Mouse (Mus musculus): ENCODE results near the gene Pbx4.

The Pbx4 gene

DNA sequence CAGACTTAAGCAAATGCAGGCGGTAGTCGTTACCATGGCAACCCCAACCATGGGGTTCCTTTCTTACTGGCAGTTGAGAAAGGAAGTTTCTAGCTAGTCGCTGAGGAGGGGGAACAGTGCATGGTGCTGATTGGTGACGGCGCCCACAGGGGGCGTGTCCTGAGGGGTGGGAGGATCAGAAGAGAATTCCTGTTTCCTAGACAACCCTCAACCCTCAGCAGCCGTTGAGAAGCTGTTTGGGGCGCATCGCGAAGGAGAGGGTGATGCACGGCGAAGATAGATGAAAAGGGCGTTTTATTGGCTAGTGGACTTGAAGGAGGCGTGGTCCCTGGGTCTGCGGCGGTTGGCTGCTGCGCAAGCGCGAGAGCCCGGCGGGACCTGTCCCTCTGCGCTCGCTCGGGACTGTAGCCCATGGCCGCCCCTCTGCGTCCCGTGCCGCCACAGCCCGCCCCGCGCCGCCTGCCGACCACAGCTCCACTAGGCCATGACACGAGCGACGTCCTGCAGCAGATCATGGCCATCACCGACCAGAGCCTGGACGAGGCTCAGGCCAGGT is at the start of gene Pbx4:
TSS of gene Pbx4 (plus strand) at position 194 of the 556 bp plus-strand sequence.
- peak; percentile 71 to 86 for DNase-seq (ENCODE audit: low spot score in 2 of 2)

DNA sequence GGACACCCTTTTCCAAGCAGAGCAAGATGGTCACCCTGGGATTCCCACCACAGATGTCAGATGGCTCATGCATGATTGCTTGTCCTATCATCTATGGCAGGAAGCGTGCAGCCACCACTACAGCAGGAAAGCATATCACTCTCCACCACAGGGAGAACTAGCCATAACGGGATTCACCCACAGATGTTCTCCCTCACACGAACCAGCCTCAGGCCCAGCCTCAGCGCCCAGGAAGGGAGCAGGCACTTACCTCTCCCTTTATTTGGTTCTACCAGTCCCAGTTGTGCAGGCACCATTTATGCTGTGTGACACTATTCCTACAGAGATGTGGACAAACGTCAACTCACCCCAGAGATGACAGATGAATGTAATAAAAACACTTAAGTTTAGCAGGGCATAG is 43.2 kb upstream of the Pbx4 start:
- DNase-seq (ENCODE audit: low spot score in 2 of 2) = no peak

DNA sequence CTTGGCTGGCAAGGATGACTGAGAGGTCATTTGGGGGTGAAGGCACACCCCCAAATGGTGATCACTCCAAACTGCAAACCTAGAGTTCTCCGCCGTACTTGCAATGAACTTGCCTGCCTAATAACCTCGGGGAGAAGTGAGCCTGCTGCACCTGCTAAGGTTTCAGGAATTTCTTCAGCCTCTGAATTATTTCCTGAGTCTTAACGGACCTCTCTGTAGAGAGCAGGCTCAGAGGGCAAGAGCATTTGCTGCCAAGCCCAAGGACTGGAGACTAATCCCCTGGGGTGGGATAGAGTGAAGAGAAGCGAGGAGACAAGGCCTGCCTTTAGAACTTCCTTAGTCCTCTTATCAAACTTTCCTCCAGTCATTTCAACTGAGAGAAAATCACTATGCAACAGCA is 42.6 kb upstream of the Pbx4 start:
- DNase-seq (ENCODE audit: low spot score in 2 of 2) = no peak

DNA sequence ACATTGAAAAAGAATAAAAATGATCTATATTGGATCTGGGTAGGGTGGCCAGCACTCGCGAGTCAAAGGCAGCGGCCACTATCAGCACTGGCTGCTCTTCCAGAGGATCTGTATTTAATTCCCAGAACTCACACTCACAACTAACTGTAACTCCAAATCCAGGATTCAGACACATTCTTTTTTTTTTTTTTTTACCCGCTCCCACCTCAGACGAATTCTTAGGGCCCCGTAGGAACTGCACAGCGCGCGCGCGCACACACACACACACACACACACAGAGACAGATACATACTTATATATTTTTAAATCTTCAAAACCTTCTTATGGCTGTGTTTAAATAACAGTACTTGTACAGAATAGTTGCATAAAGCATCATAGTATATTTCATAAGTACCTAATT is 41.9 kb upstream of the Pbx4 start:
- no peak for DNase-seq (ENCODE audit: low spot score in 2 of 2)

DNA sequence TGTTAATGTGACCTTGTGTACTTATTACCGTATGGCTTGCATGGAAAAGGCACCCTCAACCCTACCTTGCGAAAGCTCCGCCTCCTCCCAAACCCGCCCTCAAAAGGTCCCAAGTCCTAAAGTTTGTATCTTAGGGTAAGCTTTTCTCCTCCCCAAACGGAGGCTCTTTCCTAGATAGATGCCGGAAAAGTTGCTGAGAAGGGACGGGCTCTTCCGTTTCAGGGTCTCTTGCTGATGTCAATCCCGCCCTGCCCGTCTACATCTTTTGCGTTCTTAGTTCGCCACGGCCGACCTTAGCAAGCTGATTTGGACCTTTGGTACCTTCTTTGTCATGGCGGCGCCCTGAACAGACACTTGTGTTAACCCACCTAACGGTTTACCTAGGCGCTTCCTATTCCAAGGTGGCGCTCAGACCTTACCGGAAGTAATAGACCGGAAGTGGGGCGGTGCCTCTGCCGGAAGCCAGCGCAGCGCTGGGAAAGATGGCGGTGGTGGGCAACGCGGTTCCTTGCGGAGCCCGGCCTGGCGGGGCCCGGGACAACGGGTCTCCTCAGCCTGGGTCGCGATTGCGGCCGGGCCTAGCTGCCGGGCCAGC is 41.4 kb upstream of the Pbx4 start, which contains the start of the genes Atp13a1 and Zfp866:
TSS of gene Atp13a1 (plus strand) at position 391 of the 595 bp plus-strand sequence.
TSS of gene Zfp866 (minus strand) at position 406 of the 595 bp plus-strand sequence.
- DNase-seq (ENCODE audit: low spot score in 2 of 2) = peak; percentile 80 to 81

DNA sequence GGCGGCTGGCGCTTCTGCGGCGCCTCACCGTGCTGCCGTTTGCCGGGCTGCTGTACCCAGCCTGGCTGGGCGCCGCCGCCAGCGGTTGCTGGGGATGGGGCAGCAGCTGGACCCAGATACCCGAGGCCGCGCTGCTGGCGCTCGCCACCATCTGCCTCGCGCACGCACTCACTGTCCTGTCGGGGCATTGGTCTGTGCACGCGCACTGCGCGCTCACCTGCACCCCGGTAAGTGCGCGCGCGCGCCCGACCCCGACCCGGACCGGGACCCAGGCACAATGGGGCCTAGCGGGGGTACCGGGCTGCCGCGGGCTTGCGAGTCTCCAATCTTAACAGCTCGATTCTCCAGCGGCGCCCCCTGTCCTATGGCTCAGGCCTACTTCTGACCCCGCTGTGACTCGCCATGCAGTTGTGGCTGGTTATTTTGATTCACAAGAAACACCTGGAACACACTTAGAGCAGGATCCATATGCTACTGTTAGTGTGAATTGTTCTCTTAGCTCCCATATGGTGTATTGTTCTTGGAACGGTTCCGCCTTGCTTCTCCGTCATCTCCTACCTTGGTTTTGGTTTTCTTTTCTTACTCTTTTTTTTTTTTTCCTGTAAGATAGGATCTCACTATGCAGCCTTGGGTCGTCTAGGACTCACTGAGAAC is 40.7 kb upstream of the Pbx4 start:
- no peak for DNase-seq (ENCODE audit: low spot score in 2 of 2)

DNA sequence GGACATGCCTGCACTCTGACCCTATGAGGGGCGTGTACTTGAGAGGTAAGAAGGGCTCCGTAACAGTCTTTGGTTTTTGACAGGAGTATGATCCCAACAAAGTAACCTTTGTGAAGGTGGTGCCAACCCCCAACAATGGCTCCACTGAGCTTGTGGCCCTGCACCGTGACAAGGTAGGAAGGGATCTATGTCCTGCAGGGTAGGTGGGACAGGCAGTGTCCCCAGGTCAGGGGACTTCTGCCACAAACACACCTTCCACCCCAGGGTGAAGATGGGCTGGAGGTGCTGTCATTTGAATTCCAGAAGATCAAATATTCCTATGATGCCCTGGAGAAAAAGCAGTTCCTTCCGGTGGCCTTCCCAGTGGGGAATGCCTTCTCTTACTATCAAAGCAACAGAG is 38.6 kb upstream of the Pbx4 start:
- DNase-seq (ENCODE audit: low spot score in 2 of 2) = peak in 1 of 2 experiments; percentile 1

DNA sequence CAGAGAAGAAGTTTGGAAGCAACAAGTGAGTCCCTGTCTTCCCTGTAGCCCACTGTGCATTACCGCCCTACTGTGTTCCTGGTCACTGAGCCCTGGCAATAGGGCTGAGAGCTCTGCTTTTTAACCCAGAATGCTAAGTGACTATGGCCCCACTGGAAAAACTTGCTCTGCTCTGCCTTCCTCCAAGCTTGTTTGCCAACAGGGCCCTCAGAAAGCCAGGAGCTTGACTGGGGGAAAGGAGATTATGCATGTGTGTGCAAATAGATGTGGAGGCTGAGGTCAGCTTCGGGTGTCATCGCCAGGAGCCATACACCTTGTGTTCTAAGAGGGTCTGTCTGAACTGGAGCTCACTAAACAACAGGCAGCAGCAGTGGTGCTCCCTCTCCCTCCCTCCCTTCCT is 38.2 kb upstream of the Pbx4 start:
- DNase-seq (ENCODE audit: low spot score in 2 of 2) = peak in 1 of 2 experiments; percentile 1

DNA sequence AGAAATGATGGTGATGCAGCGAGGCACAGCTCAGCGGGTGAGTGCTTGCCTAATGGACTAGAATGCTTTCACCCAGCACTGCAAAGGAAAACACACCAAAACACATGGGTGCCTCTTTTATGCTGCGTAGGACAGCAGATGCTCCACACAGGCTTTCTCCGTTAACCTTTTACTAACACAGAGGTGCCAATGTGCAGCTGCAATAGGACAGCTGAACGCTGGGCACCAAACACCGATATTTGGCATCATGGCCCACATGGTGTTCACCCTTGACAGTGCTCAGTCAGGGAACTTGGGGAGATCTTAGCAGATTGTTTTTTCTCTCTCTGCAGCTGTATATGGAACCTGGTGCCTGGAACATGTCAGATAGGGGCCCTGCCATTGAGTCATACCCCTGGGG is 37.4 kb upstream of the Pbx4 start:
- DNase-seq (ENCODE audit: low spot score in 2 of 2) = no peak

DNA sequence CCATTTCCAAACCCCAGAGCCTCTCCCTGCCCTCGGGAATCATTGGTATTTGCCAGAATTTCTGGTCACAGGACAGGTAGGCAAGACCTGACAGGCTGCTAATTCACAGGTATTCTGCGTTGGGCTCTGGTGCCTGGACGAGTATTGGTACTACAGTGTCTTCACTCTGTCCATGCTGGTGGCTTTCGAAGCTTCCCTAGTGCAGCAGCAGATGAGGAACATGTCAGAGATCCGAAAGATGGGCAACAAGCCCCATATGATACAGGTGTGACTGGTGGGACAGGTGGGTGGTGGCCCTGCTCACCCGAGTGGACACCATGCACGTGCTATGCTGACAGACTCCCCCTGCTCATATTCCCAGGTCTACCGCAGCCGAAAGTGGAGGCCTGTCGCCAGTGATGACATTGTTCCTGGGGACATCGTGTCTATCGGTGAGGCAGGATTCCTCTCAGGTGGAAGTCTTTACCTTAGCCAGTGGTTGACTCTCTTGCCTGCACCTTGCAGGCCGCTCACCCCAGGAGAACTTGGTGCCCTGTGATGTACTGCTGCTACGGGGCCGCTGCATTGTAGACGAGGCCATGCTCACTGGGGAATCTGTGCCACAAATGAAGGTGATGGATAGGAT is 35.5 kb upstream of the Pbx4 start:
- DNase-seq (ENCODE audit: low spot score in 2 of 2) = no peak

DNA sequence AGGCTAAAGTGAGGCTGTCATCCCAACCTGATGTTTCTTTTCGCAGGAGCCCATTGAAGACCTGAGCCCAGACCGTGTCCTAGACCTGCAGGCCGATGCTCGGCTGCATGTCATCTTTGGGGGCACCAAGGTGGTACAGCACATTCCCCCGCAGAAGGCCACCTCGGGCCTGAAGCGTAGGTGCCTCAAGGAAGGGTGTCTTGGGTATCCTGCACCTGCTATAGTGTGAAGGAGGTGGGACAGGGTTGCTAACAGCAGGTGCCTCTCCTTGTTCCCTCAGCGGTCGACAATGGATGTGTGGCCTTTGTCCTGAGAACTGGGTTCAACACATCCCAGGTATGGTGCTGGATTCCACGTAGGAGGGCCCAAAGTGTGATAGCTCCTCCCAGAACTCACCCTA is 34.6 kb upstream of the Pbx4 start:
- no peak for DNase-seq (ENCODE audit: low spot score in 2 of 2)

DNA sequence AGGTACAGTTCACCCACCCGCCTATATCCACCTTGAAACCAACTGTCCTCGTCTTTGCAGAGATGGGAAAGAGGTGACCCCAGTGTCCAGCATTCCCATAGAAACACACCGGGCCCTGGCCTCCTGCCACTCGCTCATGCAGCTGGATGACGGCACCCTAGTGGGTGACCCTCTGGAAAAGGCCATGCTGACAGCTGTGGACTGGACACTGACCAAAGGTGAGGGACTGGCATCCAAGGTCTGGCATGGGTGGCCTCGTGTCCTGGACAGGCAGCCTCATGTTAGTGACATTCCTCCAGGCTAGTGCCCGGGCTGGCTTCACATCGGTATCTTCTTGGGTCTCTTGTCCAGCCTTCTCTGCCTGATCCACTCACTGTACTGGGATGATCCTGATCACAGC is 33.0 kb upstream of the Pbx4 start:
- peak in 1 of 2 experiments; percentile 2 for DNase-seq (ENCODE audit: low spot score in 2 of 2)

DNA sequence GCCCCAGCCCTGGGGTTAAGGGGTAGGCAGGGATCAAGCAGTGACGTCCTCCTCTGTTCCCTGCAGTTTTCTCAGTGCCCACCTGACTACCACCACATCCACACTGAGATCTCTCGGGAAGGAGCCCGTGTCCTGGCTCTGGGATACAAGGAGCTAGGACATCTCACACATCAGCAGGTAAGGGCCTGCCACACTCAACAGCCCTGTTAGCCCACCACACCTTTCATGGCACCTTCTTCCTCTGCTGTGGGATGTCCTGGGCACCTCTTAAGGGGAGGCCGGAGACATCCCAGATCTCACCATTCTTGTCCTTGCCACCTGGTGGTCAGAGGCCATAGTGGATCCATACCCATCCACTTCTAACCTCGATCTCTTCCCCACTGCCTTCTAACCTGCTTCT is 32.3 kb upstream of the Pbx4 start:
- peak in 1 of 2 experiments; percentile 1 for DNase-seq (ENCODE audit: low spot score in 2 of 2)

DNA sequence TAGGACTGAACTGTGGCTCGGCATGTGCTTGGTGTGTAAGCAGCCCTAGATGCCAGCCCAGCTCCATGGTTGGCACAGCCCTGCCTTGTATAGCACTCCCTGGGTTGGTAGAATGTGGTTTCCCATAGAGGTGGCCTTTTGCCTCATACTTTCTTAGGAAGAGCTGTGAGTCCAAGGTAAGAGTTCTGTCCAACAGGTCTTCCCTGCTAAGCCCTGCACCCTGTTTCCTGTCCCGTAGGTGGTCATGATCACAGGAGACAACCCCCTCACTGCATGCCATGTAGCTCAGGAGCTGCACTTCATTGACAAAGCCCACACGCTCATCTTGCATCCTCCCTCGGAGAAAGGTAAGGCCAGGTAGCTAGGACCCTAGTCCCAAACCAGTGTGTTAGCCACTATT is 30.5 kb upstream of the Pbx4 start:
- no peak for DNase-seq (ENCODE audit: low spot score in 2 of 2)

DNA sequence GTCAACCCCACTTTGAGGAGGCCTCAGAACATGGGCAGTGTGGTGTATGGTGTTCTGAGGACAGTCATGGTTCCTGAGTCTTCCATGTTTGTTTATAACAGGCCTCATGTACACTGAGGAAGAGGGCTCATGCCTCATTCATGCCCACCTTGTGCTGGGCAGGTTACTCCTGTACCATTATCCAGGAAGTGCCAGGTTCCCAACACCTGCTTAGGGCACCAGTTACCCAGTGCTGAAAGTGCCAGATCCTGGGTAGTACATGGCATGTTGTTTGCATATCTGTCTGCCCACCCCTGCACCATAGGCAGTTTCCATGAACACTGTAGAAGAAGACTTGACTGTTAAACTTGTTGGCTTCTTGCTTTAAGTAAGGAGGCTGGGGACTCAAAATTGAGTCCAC is 30.1 kb upstream of the Pbx4 start:
- no peak for DNase-seq (ENCODE audit: low spot score in 2 of 2)

DNA sequence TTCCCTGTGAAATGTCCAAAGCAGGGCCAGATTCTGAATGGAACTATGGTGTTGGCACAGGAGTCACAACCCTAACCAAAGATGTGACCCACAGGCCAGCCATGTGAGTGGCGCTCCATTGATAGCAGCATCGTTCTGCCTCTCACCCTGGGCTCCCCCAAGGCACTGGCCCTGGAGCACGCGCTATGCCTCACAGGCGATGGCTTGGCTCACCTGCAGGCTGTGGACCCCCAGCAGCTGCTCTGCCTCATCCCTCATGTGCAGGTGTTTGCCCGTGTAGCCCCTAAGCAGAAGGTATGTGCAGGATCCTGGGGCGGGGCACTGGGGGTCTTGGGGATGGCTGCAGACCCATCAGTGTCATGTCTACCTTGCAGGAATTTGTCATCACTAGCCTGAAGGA is 28.9 kb upstream of the Pbx4 start:
- DNase-seq (ENCODE audit: low spot score in 2 of 2) = no peak

DNA sequence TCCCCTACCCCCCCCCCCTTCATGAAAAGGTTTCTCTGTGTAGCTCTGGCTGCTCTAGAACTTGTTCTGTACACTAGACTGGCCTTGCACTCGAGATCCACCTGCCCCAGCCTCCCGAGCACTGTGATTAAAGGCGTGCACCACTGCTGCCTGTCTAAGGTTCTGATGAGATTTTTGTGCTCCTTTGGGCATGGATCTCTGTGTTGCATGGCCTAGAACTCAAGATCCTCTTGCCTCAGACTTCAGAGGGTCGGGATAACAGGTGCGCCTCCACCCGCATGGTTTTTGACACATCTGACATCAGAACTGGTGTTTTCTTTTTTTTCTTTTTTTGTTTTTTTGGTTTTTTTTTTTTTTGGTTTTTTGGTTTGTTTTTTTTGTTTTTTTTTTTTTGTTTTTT is 27.8 kb upstream of the Pbx4 start:
- DNase-seq (ENCODE audit: low spot score in 2 of 2) = no peak

DNA sequence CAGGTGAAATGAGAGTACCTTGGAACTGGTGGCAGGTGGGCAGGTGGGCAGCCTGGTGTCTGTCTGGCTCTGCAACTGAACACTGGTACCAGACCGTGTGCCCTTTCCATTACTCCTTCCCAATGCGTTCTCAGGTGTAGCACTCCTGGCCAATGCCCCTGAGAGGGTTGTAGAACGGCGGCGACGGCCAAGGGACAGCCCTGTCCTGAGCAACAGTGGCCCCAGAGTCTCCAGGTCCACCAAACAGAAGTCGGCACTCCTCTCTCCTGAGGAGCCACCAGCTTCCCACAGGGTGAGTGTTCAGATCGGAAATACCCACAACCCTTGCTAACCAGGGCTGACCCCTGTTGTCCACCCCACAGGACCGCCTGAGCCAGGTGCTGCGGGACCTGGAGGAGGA is 27.2 kb upstream of the Pbx4 start:
- DNase-seq (ENCODE audit: low spot score in 2 of 2) = no peak

DNA sequence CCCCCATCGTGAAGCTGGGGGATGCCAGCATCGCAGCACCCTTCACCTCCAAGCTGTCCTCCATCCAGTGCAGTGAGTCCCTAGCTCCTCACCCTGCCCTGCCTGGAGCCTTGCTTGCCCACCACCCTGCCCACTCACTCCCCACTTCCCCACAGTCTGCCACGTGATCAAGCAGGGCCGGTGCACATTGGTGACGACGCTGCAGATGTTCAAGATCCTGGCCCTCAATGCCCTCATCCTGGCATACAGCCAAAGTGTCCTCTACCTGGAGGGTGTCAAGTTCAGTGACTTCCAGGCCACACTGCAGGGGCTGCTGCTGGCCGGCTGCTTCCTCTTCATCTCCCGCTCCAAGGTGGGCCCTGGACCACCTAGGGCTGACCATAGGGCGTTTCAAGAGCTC is 26.8 kb upstream of the Pbx4 start:
- DNase-seq (ENCODE audit: low spot score in 2 of 2) = no peak

DNA sequence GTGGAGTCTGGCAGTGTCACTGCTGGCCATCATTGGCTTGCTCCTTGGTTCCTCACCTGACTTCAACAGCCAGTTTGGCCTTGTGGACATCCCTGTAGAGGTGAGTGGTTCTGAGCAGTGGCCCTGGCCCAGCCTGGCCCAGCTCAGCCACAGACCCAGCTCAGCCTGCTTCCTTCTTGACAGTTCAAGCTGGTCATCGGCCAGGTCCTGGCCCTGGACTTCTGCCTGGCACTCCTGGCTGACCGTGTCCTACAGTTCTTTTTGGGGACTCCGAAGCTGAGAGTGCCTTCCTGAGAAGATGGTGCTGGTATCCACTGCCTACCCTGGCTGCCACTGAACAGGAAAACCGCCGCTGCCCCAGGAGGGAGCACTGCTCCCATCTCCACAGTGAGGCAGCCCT is 25.1 kb upstream of the Pbx4 start:
- no peak for DNase-seq (ENCODE audit: low spot score in 2 of 2)

DNA sequence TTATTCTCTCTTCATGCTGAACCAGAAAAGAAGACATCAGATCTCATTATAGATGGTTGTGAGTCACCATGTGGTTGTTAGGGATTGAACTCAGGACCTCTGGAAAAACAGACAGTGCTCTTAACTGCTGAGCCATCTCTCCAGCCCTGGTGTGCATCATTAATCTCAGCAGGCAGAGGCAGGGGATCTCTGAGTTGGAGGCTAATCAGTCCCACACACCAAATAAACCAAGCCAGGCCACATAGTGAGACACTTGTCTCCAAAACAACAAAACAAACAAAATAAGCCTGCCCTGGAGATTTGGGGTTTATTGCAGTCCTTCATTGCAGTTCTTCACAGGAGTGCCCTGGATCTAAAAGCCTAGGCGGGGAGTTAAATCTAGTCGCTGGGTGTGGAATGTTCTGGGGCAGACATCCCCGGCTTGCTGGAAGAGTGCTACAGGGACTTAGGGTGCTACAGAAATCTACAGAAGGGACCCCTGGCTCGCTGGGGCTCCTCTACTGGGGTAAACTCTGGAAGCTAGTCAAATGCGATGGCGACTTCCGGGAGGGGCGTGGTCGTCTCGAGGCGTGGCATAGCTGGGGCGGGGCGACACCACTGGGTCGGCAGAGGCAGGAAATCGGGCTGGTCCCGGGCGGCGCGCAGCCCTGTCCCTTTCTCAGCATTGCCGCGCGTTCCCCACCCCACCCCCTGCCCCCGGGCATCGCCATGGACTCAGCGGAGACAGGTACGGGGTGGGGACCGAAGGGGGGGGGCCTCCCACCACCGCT is 24.0 kb upstream of the Pbx4 start, which contains the start of gene Gmip:
TSS of gene Gmip (plus strand) at position 586 of the 770 bp plus-strand sequence.
- no peak for DNase-seq (ENCODE audit: low spot score in 2 of 2)

DNA sequence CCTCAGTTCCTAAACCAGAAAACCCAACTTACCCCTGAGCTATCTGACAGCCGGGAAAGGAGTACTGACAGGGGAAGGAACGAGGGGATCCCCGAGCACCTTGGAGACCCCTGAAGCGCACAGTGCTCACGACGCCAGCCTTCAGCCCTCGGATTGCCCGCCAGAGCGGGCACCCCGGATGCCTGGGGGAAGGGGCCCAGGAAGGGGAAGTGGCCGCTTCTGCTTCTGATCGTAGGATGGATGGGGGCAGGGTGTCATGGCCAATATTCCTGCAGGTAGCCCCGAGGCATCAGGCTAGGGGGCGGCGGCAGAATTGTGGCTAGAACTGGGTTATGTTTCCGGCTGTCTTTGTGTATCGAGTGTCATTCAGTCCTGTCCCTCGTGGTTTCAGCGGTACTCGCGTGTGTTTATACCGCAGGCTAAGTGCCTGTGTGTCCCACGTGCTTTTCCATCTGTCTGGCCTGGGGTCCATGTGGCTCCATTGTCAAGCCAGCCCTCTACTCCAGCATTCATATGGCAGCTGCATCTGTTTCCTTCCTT is 23.4 kb upstream of the Pbx4 start:
- no peak for DNase-seq (ENCODE audit: low spot score in 2 of 2)

Data from frontal cortex, postnatal 25 days (tissue).